Mouse (Mus musculus) bone marrow, adult 2 months (tissue): ENCODE data around the gene Rybp.

Experiments used
- CTCF ChIP-seq: fragments of 200-500 bp; IDR thresholded peaks from 2 replicates; pipeline ENCODE4 v1.5.1; 2011; ENCODE audit warnings: low read length, control low read depth; ENCODE audit not compliant: control insufficient read depth, insufficient read depth
- POLR2A ChIP-seq: fragments of 200-500 bp; IDR thresholded peaks from 2 replicates; pipeline ENCODE4 v1.6.1; 2011; ENCODE audit warnings: low read depth, mild to moderate bottlenecking, control low read depth, low read length, borderline replicate concordance; ENCODE audit not compliant: control insufficient read depth

- no peak for TF ChIP-seq CTCF
- TF ChIP-seq POLR2A: no peak
Measured at GRCm38 (mm10) chr6:100322145-100322544, 34.9 kb upstream of the Rybp start.
